Mouse (Mus musculus): ENCODE data around the gene Actc1. TPM values are rescaled to one million over a fixed set of nuclear protein-coding genes. Genes with fewer than 3 reads are reported as not detected.

Actc1 gene
- total RNA-seq, 2 experiments from 2014 or later: not detected

DNA sequence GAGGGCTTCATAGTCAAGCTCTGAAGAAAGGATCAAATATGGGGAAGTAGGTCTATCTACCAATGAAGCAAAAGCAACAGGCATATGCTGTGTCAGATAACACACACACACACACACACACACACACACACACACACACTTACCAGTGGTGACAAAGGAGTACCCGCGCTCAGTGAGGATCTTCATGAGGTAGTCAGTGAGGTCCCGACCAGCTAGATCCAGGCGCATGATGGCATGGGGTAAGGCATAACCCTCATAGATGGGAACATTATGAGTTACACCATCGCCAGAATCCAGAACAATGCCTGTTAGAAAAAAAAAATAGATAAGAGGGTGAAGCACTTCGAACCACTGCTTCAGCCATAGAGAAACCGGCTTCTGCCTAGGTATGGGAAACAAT is 4.0 kb downstream of the Actc1 start:
- no peak for DNase-seq

DNA sequence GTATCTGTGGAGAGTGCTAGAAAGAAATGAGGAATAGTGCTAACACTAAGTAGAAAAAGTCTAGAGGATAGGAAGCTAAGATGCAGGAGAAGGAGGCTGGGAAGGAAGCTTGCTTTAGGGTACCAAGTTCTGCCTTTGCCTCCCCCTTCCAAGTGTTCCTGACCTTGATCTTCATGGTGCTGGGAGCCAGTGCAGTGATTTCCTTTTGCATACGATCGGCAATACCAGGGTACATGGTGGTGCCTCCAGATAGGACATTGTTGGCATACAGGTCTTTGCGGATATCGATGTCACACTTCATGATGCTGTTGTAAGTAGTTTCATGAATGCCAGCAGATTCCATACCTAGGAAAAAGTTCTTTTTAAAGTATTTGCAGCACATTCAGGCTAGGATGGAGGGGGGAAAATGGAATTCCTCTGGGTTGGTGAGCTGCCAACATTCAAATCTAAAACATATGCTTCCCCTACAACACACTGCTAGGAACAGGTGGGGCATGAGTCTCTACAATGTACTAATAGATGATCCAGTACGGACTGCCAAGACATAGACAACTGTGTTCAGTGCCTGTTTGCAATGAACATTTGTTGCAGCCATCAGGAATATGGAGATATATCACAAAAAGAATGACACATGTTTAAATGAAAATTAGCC is 5.3 kb downstream of the Actc1 start:
- no peak for DNase-seq

DNA sequence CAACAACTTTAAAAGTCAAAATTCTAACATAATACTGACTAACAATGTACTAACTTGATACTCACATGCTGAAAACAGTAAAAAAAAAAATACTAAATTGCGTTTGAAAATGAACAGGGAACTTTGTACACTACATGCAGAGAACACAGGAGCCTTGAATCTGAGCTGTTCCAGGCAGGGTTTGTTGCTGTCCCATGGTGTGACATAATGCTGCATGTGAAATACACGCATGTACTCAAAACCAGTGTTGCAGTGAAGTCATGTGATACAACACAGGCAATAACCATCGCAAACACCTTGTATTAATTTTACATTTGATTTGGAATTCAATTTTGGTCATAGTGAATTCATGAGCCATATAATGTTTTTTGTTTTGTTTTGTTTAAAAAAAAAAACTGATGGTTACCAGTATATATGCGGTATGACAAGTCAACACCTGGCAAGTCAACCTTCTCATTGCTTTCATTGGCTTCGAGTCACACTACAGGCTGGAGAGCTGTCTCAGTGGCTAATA is 7.1 kb downstream of the Actc1 start:
- no peak for DNase-seq

DNA sequence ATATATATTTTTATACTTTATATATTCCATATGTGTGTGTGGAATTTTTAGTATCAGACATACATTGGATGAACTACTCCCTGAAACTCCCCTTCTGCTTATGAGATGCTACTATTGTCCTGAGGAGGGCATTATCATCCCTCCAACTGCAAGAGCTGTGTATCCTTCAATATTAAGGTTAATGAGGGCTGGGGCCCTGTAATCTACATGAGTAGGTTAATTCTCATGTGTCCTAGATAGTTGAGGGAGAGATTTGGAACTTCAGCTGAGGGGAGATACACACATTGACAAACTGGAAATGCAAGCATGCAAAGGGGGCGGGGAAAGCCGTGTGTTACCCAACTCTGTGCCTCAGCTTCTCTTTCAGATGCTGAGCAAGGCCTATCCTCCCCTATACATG is 15.4 kb downstream of the Actc1 start:
- DNase-seq: no peak

DNA sequence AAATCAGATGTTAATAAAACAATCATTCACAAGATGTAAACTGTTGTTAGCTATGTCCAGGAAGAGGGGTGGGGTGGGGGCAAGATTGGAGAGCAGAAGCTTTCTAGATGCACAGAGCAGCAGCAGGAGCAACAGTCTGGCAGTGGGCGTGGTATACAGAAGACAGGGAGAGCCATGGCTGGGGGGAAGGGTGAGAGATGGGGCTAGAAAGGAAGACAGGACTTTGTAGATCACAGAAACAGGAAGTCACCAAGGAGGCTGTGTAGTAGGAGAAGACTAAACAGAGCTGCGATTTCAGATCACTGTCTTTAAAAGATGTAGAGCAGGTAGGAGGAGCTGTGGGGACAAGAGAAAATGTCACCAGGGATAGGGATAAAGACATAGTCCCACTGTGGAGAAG is 21.1 kb downstream of the Actc1 start:
- DNase-seq: no peak

DNA sequence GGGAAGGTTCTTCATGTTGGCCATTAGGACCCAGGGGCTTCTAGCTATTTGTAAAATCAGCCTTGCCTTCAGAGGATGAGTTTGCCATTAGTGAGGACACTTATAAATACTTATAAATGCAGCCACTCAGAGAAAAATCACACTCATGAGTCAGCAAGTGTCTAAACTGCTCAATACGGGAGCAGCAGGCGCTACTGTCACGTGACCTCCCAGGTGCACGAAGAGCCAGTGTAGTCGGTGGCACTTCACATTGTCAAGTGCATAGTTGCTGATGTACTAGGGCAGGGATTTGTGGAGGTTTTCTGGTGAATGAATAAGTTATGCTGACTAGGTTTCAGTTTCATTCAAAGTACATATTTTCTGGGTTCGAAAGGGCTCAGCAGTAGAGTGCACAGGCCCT is 30.0 kb downstream of the Actc1 start:
- DNase-seq: no peak

DNA sequence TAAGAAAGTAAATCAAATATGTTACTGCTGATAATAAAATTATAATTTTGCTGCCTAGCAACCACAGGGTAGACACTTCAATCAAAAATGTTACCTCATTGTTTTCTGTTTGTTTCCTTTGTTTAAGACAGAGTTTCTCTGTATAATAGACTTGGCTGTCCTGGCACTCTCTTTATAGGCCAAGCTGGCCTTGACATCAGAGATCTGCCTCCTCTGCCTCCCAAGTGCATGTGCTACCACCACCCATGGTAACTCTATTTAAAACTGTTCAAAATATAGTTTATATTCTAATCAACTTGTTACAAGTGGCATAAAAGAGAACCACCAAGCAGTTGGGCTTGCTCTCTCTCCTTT is 33.2 kb downstream of the Actc1 start:
- no peak for DNase-seq

DNA sequence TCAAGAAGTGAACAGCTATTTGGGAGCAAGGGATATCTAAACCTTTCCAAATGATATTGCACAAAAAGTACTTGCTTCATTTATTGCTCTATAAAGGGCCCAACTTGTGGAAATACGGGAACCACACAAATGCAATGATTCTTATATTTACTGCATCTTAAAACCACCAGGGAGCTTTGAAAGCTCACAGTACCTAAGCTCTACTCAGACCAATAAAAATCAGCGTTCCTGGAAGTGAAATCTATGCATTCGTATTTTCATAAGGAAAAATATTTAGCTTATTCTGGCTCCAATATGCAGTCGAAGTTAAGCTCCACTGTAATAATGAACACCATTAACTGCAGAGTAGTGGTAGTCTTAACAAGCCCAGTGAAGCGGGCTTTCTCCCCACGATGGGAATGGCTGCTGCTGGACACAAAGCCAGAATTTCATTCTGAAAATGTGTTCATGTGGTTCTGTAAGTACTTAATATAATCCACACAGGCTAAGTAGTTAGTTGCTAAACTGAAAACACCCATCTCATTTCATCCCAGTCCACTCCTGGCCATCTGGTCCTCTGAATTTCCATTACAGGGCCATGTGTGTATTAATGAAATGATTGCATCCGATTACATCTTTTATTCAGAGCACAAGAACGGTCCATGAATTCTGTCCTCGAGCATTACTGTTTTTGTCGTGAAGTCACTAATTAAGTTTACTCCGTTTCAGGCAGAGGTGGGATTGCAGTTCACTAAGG is 33.7 kb downstream of the Actc1 start:
- DNase-seq: no peak

DNA sequence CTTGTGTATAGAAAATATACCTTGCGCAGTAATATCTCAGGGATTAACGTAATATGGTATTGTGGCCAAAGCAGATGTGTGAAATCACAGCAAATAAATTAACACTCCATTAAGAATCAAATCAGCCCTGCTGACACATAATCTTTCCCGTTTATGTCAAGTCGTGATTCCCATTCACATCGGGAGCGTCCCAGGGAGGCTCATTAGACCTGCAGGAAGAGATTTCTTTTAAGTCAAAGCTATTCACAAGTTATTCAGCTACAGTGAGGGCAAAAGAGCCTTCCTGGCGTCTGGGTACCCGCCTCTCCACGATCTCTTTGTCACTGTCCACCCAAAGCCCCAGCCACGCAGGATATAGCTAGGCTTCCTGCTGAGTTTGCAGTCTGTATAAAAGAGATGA is 35.2 kb downstream of the Actc1 start:
- DNase-seq: no peak

DNA sequence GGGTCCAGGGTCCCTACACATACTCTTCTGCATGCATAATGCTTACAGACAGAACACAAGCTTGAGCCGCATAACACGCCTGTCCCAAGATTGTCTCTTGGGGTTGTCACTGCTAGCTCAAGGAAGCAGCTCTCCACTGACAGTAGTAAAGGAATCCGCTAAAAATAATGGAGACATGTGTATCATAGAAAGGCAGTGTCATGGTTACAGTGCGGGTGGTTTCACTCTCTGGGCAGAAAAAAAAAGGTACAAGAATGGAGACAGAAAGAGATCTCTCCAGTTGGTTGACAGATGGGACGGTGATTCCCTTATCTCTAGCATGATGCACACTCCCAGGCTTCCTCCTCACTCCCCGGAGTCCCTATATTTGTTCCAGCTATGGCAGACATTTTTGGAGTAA is 38.5 kb downstream of the Actc1 start:
- DNase-seq: no peak

DNA sequence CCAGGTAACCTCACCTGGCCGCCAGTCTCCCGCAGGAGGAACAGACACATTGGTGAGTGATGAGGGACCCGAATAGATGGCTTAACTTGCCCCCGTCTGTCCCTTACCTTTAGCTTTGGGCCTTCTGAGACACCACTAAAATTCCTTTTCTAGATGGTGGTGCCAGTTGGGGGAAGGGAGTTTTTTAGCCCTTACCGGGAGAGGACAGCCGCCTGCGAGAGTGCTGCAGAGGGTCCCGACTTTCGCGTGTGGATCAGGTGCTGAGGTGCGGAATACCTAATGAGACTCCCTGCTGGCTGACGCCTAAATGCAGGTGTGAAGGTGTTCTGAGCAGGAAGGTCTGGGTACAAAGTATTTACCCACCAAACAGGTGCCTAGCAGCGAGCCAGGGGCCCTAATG is 39.5 kb downstream of the Actc1 start:
- DNase-seq: no peak

DNA sequence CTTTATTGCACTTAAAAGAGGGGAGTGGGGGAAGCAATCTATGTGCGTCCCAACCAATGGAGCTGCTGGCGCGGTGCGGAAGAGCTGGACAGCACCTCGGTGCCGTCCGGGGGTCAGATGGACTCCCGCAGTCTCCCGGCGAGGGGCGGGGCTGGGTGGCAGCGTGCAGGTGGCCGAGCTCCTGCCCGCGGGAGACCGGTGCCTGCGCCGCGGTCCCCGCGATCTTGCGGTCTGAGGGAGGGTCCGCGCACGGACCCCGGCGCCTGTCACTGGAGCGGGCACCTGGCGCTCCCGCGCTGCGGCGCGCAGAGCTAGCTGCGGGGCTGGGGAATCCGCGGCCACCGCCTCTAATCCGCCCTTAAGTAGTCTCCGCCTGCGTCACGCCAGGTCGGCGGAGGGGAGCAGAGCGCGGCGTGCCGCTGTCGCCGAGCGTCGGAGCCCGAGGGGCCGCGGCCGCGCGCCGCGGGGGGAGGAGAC is 40.0 kb downstream of the Actc1 start, which contains the start of gene Gjd2:
Gjd2 (minus strand) TSS at position 325 of the 477 bp plus-strand sequence.
- DNase-seq: no peak

DNA sequence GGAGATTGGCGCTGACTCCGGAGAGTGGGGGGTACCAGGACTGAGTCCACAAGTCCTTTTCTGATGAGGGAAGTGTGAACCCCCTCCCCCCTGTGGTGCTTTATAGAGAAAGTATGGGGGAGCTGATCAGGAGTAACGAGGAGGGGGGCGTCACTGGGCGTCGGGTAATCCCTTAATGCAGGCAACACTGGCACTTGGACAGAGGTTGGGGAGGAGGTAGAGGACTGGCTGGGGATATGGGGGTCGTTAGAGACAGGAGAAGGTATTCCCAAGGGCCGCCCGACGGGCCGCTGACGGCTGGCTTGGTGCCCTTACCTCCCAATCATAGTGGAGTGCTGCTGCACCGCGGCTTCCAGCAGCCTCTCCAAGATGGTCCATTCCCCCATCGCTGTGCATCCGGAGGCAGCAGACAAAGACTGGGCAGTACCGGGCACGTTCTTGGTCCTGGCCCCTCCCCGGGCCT is 40.6 kb downstream of the Actc1 start:
- DNase-seq: no peak

DNA sequence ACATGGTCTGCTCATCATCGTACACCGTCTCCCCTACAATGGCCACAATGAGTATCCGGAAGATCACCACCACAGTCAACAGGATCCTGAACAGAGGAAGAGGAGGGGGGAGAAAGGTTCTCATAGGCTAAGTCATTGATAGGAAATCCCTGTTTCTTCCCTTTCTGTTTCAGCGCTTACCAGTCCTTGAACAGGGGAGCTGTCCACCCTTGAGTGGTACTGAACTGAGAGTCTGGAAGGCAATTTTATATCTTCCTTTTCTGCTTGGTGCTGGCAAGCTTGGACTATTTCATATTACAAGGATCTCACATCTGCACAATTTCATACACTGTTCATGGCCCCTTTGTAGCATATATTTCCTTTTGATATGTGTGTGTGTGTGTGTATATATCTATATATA is 41.5 kb downstream of the Actc1 start:
- DNase-seq: no peak

DNA sequence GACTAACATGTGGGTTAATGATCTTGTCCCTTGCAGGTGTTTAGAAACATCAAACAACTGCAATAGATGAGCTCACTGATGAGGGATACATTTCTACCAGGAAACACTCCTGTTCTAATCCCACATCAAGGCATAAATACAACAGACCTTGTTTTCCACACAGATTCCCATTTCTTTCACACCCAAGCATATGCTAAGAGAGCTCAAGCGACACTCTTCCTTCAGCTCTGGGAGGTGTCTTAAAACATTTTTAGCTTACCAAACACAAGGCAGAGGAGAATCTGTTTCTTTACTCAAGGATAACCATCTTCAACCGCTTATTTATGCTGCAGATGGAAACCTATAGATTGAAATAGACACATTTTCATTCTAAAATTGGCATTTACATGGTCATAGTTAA is 45.0 kb downstream of the Actc1 start:
- no peak for DNase-seq

DNA sequence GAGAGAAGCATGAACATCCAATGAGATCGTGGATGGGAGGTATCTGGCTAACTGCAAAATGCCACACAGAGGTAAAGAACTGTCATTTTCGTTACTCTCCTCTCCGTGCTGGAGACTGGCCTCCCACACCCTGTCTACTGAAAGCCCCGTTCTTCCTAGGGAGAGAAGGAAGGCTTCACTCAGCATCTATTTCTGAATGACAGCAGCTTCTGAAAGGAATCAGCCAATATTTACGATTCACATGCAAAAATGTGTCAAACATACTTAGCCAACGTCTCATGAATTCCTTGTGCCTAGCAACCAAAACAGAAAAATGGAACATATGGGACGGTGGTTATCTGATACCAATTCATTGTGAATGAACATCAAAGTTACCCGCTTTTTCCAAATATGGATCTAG is 55.9 kb downstream of the Actc1 start:
- no peak for DNase-seq

Other genes with a start within 250 kb of the Actc1 start
- gene Scg5, start 224.4 kb downstream of the Actc1 start, total RNA-seq (2021): 100 to 1,000 TPM; 356 to 425 TPM
- gene Arhgap11a, start 204.9 kb downstream of the Actc1 start, total RNA-seq (2021): 1 to 10 TPM; 2.1 to 2.8 TPM
- 1 to 10 TPM; 5.2 to 6.6 TPM for gene Gjd2, start 39.9 kb downstream of the Actc1 start, total RNA-seq (2021)
- gene Aqr, start 133.5 kb upstream of the Actc1 start, total RNA-seq (2021): 10 to 100 TPM; 30.3 to 32.1 TPM
- gene Zfp770, start 147.9 kb upstream of the Actc1 start, total RNA-seq (2021): 10 to 100 TPM; 23.5 to 24.6 TPM

Data from layer of hippocampus, postnatal 36 days (tissue).